In the genomic region with DNA sequence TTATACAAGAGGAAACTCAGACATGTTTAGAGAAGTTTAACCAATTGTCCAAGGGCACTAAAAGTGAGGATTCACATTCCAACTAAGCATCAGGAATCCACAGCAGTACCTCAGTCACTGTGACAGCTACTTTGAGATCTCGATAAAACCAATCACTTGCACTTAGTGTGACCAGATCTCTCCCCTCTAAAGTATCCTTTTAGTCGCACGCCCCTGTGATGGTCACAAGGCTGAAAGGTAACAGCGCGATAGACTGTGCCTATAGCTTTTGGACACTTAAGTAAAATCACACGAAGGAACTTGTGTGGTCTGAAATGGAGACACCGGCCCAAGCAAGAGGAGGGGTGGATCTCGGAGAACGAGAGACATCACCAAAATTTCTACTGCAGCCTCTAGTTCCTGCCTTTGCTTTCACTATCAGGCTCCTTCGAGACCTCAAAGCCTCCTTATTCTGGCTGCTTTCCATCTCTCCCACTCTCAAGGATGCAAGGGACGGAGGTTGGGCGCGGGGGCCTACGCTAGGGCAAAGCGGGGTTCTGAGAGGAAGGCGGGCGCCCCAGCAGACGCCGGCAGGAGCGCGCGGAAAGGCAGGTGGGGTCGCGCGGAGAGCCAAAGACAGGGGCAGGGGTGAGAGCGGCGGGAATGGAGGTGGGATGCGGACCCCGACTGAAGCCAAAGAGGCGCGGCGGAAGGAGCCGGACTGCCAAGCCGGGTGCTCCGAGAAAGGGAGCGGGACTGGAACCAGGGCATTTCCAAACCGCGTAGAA, we compare ENCODE assay signal across 8 mouse cellular contexts. TPM values are rescaled to one million over a fixed set of nuclear protein-coding genes. Genes with fewer than 3 reads are reported as not detected.
A peak's percentile ranks its signal among the peaks of the same experiment; 100 is the strongest.
DNase-seq lines count a peak whose midpoint lies in the region; ATAC-seq and TF ChIP-seq lines count a peak whose summit lies in the region.

Gene Samd15, plus strand, starts transcription at position 518 of the 767 bp plus-strand sequence.

- peaks cover 25% of the 10 kb centered on the region for H3K4me1 ChIP-seq in hindbrain, embryonic 13.5 days (replicated peaks)

- H3K9me3 ChIP-seq in hindbrain, embryonic 13.5 days, result no peaks in the 10 kb centered on the region

- intact Hi-C loops in left cerebral cortex, adult 2 months (cut with DNase I), result loop anchor here (5.0 kb wide), 1 partner anchor 52 kb away; the partner anchor contains the start of genes Gstz1 and Pomt2

- H3K9ac ChIP-seq in hindbrain, embryonic 13.5 days, result peak within 1 kb of the TSS; percentile 94

- peak within 1 kb of the TSS; percentile 66 for H3K4me2 ChIP-seq in hindbrain, embryonic 13.5 days

- WGBS in hindbrain, embryonic 13.5 days, result under 1% methylated on average over 29 of the region's 38 CpGs

- H3K27ac ChIP-seq in hindbrain, embryonic 13.5 days, result peak within 1 kb of the TSS; percentile 94
- H3K27ac ChIP-seq in left cerebral cortex, adult 2 months, result peak within 1 kb of the TSS; percentile 93

- H3K4me3 ChIP-seq in hindbrain, embryonic 13.5 days, result peak within 1 kb of the TSS; percentile 85
- H3K4me3 ChIP-seq in left cerebral cortex, adult 2 months, result peak within 1 kb of the TSS; percentile 98

- no peak for TF ChIP-seq CTCF in left cerebral cortex, adult 2 months (IDR thresholded peaks at IDR 0.05)

- ATAC-seq in hindbrain, embryonic 13.5 days (ENCODE audit: low FRiP score), result peak; percentile 65
- no peak for ATAC-seq in erythroid progenitor cell, adult 5-6 weeks (replicated peaks; ENCODE audit: low FRiP score, poor library complexity, severe bottlenecking)

- H3K27me3 ChIP-seq in hindbrain, embryonic 13.5 days, result no peaks in the 10 kb centered on the region

- no peaks in the 10 kb centered on the region for H3K36me3 ChIP-seq in hindbrain, embryonic 13.5 days

- DNase-seq in NIH3T3 (ENCODE audit: low read depth), result peak; percentile 61
- DNase-seq in c-Kit-positive CD71-positive TER-119-positive erythroid progenitor cells, embryonic 14.5 days (ENCODE audit: low spot score), result peak; percentile 10
- DNase-seq in frontal cortex, postnatal 36 days (ENCODE audit: low spot score in 2 of 2), result peak; percentile 37 to 52
- DNase-seq in left cerebral cortex, adult 2 months (ENCODE audit: extremely low spot score in 1 of 2, low spot score in 2 of 2), result peak; percentile 38 to 45
- peak; percentile 47 for DNase-seq in lung, postnatal 36 days
- DNase-seq in right cerebral cortex, adult 2 months (ENCODE audit: low spot score in 2 of 2), result peak; percentile 44 to 51

RNA-seq across cellular contexts. Expression of gene Samd15, which starts in this region (rescaled TPM):
- 1.7 and 2.4 TPM in 2 replicates for polyA plus RNA-seq in hindbrain, embryonic 13.5 days (2015; fragmentation: Nextera tagmentation; extraction: Ambion mirVana)
- 1 to 10 TPM; 4.7 TPM for total RNA-seq in left cerebral cortex, adult 2 months (2021)
- total RNA-seq in erythroid progenitor cell, adult 5-6 weeks (2015; ENCODE audit: low replicate concordance), result not detected in 2 replicates
- 3.6 TPM in 1 of 2 replicates, not detected in the other for total RNA-seq in erythroid progenitor cell, adult 5-6 weeks (2017; ENCODE audit: low replicate concordance)

Comparison
In these comparisons a context has a peak if more than half of its experiments do, and no peak if none do; other contexts are left out.
1. DNase-seq: peak in every context shown above with its lines; median percentile 61 in NIH3T3; 48 in right cerebral cortex, adult 2 months; 47 in lung, postnatal 36 days; 44 in frontal cortex, postnatal 36 days; 42 in left cerebral cortex, adult 2 months; 10 in c-Kit-positive CD71-positive TER-119-positive erythroid progenitor cells, embryonic 14.5 days.